Mouse (Mus musculus) gastrocnemius, postnatal 14 days (tissue): ENCODE results near the gene Polm. TPM values are rescaled to one million over a fixed set of nuclear protein-coding genes. Genes with fewer than 3 reads are reported as not detected.
A peak's percentile ranks its signal among the peaks of the same experiment; 100 is the strongest.

Experiments
- DNase-seq: peaks from one replicate; pipeline ENCODE4 v3.0.0; 2021; ENCODE audit warnings: mixed read lengths
- intact Hi-C: fragments of 180-260 bp; cut with DNase I; formaldehyde crosslinking; loops from one replicate; pipeline ENCODE4 v1.15.1; 2025; ENCODE audit warnings: low total_unique reads
- total RNA-seq, 2 experiments: library from RNA; stranded (reverse); gene quantifications; 2 replicates each; pipeline ENCODE4 v1.2.3; 2021

Polm gene
- total RNA-seq, 2 experiments from 2014 or later, result 2.1 to 3.3 TPM

DNA sequence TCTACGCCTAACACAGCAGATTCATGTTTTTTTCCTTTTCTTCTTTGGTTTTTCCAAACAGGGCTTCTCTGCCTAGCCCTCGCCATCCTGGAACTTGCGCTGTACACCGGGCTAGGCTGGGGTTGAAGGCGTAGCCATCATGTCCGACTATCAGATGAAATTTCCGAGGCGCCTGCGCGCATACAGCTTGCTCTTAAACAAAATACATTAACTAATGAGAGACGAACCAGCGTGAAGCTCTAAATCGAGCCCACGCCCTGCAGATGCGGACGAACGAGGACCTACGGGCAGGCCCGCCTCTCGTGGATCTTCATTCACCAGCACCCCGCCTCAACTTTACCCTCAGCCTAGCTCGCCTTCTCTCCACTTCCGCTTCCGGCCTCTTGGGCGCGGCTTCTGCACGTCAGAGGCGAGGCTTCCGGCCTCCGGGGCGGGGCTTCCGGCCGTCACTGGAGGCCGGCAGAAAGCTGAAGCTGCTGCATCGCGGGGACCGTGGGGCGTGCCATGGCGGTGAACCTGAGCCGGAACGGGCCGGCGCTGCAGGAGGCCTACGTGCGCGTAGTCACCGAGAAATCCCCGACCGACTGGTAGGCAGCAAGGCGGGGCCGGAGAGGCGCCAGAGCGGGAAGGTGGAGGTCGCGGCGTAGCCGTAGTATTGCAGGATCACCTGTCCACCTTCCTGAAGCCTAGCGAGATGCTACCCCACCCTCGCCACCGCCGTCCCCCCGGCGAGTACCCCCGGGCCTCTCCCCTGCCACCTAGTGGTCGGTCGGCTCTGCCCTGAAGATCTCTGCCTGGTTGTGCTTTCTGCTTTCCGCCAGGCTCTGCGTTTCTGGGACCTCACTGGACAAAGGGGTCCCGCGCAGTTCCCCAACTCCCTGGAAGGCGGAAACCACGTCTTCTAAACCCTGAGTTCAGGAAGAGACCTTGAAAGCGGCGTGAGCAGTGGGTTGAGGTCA is 49.5 kb downstream of the Polm start, which contains the start of gene Dbnl:
Gene Dbnl, plus strand, starts transcription at position 433 of the 959 bp plus-strand sequence.
- DNase-seq, result peak; percentile 96
- intact Hi-C loops, result no loop called here

DNA sequence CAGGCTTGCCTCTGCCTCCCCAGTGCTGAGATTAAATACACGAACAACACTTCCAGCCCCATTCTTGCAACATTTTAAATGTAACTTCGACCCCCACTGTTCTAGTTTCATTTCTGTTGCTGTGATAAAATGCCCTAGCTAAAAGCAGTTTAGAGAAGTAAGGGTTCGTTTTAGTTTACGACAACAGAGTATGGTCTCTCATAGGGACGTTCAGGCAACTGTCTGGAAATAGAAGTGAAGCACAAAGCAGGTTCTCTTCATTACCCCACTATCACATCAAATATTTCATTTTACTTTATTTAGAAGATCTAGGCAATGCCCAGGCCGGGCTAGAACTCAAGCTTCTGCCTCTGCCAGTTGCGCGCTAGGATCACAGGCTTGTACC is 50.2 kb downstream of the Polm start:
- intact Hi-C loops, result no loop called here
- DNase-seq, result no peak

GRCm38 (mm10) chr11:5785732-5786131 is 52.1 kb downstream of the Polm start:
- DNase-seq, result no peak
- intact Hi-C loops, result no loop called here

GRCm38 (mm10) chr11:5782199-5782944 is 55.4 kb downstream of the Polm start:
- intact Hi-C loops, result no loop called here
- no peak for DNase-seq

GRCm38 (mm10) chr11:5780035-5780499 is 57.7 kb downstream of the Polm start:
- intact Hi-C loops, result no loop called here
- no peak for DNase-seq

- no peak for DNase-seq
- intact Hi-C loops, result no loop called here
These were observed 59.3 kb downstream of the Polm start for GRCm38 (mm10) chr11:5778481-5778880.

Other genes with a start within 250 kb of the Polm start
- 10 to 100 TPM; 83.5 to 84.2 TPM for gene Mrps24, start 122.3 kb downstream of the Polm start, total RNA-seq
- 10 to 100 TPM; 32.7 to 38.4 TPM for gene Urgcp, start 75.6 kb downstream of the Polm start, total RNA-seq
- gene Dbnl, start 49.5 kb downstream of the Polm start, total RNA-seq, result 10 to 100 TPM; 18.7 to 21.6 TPM
- gene Pgam2, start 34.3 kb downstream of the Polm start, total RNA-seq, result 1,000 to 10,000 TPM; 3,325 to 3,362 TPM
- 10 to 100 TPM; 30.0 to 33.4 TPM for gene Aebp1, start 23.9 kb upstream of the Polm start, total RNA-seq
- gene Pold2, start 40.3 kb upstream of the Polm start, total RNA-seq, result 10 to 100 TPM; 36.4 to 38.7 TPM
- gene Myl7, start 60.8 kb upstream of the Polm start, total RNA-seq, result not detected
- gene Gck, start 112.1 kb upstream of the Polm start, total RNA-seq, result 1 to 10 TPM in 1 of 2 experiments, under 1 TPM in 1; 0.29 to 1.3 TPM
- 10 to 100 TPM; 36.2 to 38.8 TPM for gene Ykt6, start 117.7 kb upstream of the Polm start, total RNA-seq
- gene Camk2b, start 228.3 kb upstream of the Polm start, total RNA-seq, result 100 to 1,000 TPM; 169 to 170 TPM